Mouse (Mus musculus) lung, postnatal 14 days (tissue): Measurements from ENCODE around the gene Pde6b.
A peak's percentile ranks its signal among the peaks of the same experiment; 100 is the strongest.

Source experiments
- DNase-seq: peaks from one replicate; pipeline ENCODE4 v3.0.0; 2021

Pde6b gene

DNA sequence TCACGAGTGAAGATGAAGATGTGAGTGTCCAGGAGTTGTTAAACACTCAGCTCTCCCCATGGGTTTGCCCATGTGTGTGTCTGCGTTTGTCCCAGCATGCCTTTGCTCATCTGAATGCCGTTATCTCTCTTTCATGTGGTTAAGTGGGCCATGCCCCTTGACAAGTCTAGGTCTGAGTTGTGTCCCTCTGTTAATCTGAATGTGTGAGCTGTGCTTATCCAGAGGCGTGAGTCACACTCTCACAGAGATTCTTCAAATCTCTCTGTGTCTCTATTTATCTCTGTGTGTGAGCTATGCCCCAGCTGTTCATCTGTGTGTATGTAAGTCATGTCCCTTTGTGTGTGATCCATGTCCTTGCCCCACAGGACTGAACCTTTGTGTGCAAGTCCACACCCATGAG lies 15.3 kb downstream of the Pde6b start:
- no peak for DNase-seq

DNA sequence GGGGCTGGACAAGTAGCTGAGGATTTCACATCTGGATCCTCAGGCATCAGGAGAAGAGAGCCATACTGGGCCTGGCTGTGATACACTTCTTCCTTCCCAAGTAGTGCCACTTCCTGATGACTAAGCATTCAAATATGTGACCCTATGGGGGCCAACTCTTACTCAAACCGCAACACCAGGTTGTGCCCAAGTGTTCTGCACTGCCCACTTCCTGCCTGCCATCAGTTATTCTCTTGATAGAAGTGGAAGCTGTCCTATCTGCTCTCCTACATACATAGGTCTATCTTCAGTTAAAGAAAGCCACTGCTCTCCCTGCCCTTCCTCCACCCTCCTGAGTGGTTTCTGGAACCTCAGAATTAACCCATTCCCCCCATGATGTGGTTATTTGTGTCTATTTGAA lies 17.3 kb downstream of the Pde6b start:
- no peak for DNase-seq

DNA sequence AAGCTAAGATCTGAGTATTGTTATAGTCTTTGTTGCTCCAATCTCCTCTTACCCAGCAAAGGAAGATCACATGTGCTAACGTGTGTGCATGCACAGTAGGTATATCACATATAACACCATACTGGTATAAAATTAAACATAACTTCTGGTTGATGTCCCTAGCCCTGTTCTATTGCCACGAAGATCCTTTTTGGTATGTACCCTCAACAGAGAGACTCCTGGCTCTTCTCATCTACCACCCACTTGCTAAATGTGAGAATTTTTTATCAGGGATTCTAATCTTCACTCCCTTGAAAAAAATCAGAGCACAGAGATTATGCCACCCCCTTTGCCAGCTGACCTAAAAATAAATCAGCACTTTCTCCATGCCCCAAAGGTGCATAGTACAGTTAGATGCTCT lies 18.8 kb downstream of the Pde6b start:
- DNase-seq, result no peak

DNA sequence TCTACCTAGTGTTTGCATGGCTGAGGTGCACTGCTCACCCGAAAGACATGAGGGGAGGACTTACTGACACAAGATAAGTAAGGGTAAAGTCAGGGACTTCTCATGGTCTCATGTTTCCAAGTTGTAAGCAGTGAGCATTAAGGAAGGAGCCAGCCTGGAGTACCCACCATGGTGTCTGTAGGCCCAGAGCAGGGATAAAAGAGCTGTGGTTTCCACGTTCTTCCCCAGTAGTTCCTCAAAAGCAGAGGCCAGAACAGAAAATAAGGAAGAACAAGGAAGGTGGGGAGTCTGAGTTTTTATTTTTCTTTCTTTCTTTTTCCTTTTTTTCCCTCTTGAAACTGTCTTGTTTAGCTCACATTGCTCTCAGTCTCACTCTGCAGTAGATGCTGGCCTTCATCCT lies 26.5 kb downstream of the Pde6b start:
- DNase-seq, result no peak

DNA sequence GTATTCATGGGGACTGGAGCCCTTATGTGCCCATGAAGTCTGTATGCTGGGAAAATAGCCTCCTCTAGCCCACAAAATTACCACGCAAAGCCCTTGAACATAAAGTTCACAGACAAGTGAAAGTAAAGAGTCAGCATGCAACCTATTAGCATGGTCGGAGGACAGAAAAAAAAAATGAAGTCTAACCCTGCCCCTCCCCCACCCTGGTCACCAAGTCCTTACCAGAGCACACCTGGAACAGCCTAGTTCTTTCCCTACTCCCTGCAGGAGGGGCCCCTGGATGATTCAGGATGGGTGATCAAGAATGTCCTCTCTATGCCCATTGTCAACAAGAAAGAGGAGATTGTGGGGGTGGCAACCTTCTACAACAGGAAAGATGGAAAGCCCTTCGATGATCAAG lies 34.5 kb downstream of the Pde6b start:
- no peak for DNase-seq

DNA sequence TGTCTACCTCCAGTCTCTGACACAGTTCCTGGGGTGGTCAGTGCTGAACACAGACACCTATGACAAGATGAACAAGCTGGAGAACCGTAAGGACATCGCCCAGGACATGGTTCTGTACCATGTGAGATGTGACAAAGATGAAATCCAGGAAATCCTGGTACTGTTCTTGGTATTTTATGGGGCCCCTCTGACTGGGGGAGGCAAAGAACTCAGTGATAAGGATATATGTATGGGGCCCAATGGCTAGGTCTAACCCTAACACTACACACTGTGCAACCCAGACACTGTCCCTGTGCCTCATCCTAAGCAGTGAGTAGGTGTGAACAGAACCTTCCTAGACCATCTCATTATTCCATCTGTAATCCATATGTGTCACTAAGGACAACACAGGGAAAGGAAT lies 35.2 kb downstream of the Pde6b start:
- DNase-seq, result no peak

DNA sequence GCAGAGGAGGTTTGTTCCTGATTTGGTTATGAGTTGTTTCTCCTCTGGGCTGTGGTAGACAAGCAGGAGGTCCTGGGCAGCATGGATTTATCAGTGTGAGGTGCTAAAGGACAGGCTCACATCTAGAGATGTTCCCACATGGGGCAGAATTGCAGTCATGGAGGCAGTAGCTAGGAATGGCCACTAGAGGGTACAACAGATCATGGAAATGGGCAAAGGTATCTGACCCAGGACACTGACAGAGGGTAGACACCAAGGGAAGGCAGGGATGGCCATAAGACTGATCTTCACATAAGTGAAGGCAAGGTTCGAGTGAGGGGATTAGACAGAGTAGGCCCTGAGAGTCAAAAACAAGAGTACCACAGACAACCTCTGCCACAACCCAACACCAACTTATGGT lies 39.0 kb downstream of the Pde6b start:
- DNase-seq, result peak; percentile 60

DNA sequence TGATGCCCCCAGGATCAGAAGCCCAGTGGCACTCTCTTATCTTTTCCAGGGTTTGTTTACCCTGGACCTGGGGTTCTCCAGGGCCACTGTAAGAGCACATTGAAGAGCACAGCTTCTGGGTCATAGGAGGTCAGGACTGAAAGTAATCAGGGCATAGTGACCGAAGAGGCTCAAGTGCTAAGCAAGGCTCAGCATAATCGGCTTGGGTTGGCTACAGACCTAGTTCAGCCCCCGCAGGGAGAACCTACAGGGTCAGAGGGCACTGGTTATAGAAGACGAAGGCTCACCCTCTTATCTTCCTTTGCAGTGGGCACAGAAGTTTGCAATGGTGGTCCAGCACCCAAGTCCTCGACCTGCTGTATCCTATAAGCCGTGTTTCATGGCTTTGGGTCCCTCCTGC lies 43.0 kb downstream of the Pde6b start:
- no peak for DNase-seq

DNA sequence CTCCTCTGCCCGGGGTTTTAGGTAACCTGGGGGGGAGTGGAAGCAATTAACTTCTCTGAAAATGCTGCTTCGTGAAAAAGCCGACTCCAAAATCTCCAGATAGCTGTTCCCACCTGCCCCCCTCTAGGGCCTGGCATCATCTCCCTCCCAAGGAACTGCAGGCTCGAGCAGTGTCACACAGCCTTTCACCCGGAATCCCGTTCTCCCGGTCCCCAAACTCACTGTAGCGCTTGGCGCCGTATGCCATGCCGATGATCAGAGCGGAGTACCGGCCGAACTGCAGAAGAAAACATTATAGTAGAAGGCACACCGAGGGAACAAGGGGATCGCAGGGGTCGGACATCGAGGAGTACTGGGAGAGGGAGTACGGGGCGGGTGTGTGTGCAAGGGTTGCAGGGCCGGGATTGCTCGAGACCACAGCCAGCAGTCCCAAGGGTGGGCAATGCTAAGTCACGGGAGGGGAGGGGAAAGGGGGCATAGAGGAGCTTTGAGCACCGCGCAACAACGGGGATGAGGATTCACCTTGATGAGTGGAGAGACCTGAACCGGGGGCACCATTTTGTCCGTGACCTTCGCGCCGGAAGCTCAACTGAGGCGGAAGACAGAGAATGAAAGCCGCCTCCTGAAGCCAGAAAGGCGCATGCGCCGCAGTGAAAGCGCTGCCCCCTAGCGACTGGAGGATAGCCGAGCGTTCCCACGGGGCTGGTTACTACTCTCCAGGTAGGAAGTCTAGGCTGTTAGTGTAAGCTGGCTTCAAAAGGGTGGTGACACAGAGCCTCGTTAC lies 45.8 kb downstream of the Pde6b start, which contains the start of gene Atp5k:
Atp5k (minus strand) TSS at position 645 of the 784 bp plus-strand sequence.
- peak; percentile 95 for DNase-seq

DNA sequence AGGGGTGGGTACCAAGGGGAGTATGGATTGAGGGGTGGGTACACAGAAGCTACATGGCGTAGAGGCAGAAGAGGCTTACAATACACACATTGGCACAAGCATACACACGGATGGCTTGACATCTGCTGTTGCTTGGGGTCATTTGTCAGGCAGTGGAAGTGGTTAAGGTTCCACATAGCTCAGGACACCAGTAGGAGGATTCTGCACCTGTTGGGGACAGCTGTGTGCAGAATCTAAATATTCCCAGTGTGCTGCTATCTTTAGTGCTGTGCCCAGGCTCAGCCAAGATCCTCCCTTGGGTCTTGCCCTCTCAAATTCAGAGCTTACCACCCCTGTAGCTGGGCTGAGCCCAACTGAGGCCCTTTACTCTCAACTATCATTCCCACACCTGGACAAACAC lies 47.9 kb downstream of the Pde6b start:
- no peak for DNase-seq

DNA sequence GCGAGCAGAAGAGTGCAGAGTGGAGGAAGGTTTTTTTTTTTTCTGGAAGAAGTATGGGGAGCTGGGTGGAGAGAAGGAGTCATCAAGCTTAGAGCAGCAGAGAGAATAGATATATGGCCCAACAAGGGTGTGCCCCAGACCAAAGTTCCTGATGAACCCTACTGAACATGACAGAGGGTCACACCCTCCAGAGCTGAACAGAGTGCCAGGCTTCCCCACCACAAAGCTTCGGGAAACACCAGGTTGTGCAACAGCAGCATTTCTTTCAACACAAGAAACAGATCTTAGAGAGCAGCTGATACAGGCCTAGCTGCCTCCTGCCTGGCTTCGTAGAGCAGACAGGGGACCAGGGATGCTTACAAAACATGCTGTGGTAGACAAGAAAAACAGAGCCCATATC lies 58.8 kb downstream of the Pde6b start:
- no peak for DNase-seq

DNA sequence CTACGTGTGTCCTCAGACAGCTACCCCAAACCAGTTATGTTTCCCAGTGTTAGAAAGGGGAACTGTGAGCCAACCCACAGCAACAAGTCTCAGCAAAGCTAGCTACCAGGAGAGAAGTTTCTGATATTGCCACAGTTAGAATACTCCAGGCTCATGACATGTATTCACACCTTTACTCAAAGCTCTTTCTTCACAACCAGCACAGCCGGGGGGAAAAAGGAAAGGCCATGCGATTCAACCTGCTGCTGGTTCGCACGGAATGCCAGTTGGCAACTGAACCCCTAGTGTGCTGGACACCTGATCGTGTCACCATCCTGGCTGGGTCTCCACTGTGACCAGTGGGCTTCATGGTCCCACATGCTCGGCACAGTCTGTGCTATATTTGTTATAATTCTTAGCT lies 59.7 kb downstream of the Pde6b start:
- no peak for DNase-seq

DNA sequence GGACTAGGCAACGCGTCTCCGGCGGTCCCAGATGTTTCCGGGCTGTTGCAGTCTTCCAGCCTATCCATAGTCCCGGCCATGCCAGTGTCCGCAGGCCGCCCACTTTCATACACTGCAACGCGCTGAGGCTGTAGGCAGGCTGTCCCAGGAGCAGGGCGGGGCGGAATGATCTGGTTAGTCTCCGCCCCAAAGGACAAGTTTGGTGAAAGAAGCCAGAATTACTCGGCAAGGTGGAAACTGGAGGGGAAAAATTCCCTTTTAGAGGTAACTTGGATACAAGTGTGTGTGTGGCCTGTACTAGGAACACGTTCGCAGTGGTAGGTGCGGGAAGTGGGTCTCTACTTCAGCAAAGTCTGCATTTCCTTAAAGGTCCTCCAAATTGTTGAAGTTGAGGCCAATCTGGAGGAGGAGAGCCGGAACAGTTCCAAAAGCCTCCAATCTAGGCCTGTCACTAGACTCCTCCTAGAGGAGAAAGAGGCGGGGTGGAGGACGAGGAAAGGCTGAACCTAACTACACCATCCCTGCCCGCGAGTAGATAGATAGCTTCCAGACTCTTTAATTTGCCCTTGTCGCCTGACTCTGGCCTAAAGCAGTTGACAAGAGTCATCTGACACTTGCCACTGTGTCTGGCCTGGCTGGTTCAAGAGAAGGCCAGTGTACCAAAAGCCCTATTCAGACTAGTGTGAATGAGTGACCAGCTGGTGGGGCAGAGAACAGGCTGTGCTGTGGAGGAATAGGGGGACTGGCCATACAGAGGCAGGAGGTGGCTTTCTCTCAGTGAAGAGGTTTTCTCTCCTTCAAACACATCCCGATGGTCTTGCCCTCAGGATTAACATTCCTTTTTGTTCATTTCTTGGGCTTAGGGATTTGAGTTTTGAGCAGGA lies 60.8 kb downstream of the Pde6b start, which contains the start of gene Mfsd7a:
Mfsd7a (minus strand) TSS at position 107 of the 884 bp plus-strand sequence.
- peak; percentile 78 for DNase-seq

DNA sequence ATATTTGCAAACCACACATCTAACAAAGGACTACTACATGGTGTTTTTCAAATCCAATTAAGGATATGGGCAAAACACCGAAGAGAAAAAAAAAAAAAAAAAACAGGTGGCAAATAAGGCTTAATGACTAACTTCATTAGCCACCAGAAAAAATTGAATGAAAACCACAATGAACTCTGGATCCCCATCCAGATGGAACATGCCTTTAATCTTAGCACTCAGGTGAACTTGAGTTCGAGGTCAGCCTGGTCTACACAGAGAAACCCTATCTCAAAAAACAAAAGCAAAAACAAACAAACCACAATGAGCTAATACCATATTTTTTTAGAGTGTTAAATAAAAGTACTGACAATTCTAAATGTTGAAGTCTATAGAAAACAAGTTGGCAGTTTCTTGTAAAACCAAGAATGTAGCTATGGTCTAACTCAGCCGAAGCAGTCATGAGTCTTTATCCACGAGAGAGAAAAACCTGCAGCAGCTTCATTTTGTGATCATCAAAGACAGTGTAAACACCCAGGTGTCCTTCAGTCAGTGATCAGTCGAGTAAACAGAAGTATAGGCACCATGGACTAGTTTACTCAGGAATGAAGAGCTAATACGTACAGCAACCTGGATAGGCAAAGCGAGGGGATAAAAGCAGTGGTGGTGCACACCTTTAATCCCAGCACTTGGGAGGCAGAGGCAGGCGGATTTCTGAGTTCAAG lies 62.8 kb downstream of the Pde6b start:
- DNase-seq, result no peak

DNA sequence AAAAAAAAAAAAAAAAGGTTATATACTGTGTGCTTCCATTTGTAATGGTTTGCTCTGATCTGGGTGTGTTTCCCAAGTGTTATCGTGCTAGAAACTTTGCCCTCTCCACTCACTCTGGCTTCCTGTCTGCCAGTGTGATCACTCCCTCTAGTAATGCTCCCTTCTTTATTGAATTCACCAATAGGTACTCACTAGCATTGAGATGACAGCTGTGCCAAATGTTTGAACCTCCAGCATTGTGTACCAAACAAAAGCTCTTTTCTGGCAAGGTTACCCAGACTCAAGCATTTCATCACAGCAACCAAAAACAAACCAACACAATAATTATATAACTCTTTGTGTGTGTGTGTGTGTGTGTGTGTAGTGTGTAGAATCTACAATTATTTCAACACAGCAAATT lies 63.4 kb downstream of the Pde6b start:
- DNase-seq, result no peak

DNA sequence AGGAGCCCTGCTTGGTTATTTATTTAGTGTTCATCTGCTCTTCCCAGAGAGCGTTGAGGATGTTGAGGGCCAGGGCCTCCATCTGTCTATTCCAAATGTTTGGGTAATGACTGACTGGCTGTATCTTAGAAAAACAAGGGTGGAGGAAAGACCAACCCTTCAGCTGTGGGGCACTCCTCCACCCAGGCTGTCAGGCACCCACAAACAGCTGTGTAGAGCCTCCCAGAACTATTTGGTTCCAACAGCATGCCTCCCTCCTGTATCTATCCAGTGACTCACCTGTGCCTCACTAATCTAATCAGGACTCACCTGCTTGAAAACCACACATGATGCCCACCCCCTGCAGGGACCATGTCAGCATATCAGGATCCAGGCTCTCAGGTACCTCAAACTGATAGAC lies 64.2 kb downstream of the Pde6b start:
- no peak for DNase-seq

DNA sequence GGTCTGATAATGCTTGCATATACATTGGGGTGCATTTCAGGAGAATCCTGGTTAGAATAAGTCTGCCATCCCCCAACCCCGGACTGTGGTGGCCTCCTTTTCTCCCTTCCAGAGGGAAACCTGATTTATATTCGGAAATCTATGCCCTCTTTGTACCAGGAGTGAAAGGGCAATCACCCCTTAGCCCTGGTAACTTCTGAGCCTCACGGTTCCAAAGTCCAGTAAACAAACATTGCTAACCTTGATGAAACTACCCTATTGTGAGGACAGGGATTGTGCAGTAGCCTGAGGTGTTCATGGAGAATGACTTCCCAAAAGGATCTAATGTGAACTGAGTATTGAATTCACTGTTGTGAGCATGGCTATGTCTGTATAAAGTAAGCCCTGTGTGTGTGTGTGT lies 65.9 kb downstream of the Pde6b start:
- no peak for DNase-seq

DNA sequence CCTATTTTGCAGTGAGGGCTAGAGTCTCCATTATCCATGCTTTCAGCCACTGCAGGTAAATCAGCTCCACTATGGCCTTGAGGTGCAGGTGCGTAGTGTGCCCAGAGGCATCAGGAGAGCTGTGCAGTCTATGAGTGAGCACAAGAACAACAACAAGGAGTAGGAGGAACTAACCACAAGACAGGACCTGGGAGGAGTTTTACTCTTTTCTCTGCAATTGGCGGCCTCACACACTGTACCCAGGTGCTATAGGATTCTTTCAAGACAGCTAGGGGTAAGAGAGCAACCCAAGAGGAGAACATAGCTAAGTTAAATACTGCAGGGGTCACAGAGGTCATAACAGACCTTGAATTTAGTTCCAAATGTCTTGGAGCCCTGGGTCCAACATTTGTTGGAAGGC lies 70.5 kb downstream of the Pde6b start:
- no peak for DNase-seq

DNA sequence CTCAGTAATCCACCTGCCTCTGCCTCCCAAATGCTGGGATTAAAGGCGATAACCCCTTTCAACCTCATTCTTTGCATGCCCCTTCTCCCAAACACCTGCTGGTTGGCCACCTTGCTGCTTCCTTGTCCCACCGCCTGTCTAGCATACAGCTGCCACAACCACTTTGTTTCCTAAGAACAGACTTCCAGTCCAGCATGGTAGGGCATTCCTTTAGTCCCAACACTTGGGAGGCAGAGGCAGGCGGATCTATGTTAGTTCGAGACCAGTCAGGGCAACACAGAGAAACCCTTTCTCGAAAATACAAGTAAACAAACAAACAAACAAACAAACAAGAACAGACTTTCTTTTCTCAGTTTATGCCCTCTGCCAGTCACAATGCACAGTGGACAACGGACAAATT lies 72.3 kb downstream of the Pde6b start:
- no peak for DNase-seq

DNA sequence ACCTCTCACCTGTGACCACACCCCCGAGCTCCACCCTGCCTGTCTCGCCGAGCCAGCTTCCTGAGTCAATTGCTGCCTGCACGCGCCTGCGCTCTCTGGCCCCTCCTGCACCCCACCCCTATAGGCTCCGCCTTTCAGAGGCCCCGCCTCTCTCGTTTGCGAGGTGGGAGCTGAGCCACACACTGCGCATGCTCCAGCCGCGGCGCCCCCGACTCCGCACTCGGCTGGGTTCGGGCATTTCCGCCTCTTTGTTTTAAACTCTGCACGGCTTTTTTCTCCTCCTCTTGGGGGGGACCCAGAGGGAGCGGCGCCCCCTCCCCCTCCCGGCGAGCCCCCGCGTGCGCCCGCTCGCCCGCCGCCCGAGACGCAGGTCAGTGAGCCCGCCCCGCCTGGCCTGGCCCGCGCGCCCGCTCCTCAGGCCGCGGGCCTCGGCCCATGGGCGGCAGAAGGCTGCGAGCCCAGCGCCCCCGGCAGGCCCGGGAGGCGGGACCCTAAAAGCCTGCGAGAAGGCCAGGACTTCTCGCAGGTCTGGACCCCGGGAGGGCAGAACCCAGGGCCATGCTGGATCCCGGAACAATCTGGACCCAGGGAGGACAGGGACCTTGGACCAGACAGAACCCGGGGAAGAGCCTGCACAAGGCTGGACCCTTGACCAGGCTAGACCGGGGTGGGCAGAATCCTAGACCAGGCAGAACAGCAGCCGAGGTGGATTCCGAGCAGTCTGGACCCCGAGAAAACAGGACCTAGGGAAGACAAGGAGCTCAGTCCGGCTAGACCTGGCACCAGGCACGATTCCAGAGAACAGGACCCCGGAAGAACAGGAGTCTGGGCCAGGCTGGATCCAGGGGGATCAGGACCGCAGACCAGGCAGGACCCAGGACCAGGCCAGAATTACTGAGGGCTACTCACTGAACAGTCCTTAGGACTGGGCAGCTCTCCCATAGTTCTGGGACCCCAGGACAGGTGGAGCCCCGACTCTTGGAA lies 73.2 kb downstream of the Pde6b start, which contains the start of gene Pcgf3:
Pcgf3 (plus strand) TSS at position 151 of the 984 bp plus-strand sequence.
- peak; percentile 98 for DNase-seq

DNA sequence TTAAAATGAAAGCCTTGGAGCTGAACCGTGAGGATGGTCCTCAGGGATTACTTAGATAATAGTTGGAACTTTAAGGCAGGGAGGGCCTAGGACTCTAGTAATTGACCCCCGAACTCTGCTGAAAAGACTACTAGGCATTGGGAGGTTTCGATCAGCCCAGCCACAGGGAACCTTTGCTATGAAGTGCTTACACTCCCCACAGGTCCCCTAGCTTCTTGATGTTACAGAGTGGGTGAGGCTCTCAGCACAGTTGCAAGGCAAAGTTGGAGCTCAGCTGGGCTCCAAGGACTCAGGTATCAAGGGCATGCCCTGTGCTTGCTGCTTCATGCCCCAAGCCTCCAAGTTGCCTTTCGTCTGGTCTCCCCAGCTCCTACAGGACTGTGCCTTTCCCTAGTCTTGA lies 74.3 kb downstream of the Pde6b start:
- DNase-seq, result no peak
